Mouse (Mus musculus): ENCODE data around the gene Zeb2. TPM values are rescaled to one million over a fixed set of nuclear protein-coding genes. Genes with fewer than 3 reads are reported as not detected.

The Zeb2 gene
- polyA plus RNA-seq, 1 experiment from 2014 or later: 32.8 TPM

DNA sequence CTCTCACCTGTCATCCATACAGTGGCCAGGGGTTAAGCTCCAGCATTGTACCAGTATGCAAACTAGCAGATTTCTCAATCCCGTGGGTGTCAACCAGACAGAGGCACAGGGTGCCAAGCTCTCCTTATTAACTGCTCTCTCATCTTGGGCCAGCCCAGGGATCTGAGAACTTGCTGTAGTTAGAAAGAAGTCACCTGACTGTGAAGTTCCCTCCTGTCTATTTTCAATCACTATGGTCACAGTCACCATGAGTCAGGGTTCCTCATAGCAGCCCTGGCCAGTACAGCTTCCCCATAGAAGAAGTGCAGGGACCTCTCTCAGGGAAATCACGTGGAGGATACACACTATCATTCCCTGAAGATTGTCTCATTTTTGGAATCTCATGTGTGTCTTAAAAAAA lies 67.9 kb downstream of the Zeb2 start:
- H3K27ac ChIP-seq (ENCODE audit: low read depth, low read length): no peak overlapping the region
- H3K4me1 ChIP-seq (replicated peaks; ENCODE audit: control insufficient read depth, insufficient read depth, low read length): peaks cover 61% of the 10 kb centered on the region
- H3K36me3 ChIP-seq (ENCODE audit: control insufficient read depth, insufficient read depth, low read length): no peaks in the 10 kb centered on the region; the same call in 1 of the 2 replicates
- 0 out of 2 replicates have a peak, but pooled peaks have one; percentile 13 for ATAC-seq (replicated peaks; ENCODE audit: low FRiP score)
- H3K4me3 ChIP-seq (ENCODE audit: low read depth, low read length): no peak overlapping the region
- no peak for DNase-seq (ENCODE audit: low spot score)
- WGBS: 43% methylated on average over 2 of the region's 2 CpGs
- H3K4me2 ChIP-seq: no peak overlapping the region
- H3K9me3 ChIP-seq (ENCODE audit: control insufficient read depth, low read length): no peaks in the 10 kb centered on the region
- no peak overlapping the region for H3K9ac ChIP-seq (ENCODE audit: low read depth, low read length)
- no peaks in the 10 kb centered on the region for H3K27me3 ChIP-seq (replicated peaks; ENCODE audit: control insufficient read depth, insufficient read depth, low read length)

DNA sequence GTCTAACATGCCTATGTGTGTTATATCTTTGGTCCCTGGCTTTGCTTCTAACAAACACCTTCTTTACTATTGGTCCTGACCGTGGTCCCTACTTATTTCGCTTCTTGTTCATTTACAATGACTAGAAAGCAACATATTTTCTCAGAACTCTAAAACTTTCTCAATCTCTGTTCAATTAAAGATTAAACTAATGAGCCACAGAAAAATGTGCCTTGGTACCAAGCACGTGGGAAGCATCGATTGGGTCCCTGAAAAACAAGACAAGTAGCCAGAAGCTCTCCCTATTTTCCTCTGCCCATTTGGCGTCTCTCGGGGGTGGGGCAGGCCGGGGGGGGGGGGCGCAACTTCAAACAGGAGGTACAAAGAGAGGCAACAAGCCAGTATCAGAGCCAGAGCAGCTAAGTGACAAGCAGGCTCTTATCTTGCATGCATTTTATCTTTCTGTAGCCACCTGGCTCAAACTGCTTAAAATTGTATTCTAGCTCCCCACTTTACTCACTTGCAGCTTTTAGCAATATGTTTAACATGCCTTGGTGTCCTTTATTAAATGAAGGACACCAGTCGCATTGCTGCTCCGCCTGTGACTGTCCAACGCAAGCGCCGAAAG lies 76.4 kb downstream of the Zeb2 start:
- Histone ChIP-seq H3K27me3 (replicated peaks; ENCODE audit: control insufficient read depth, insufficient read depth, low read length) (no peaks in the 10 kb centered on the region), H3K36me3 (ENCODE audit: control insufficient read depth, insufficient read depth, low read length) (no peaks in the 10 kb centered on the region), H3K4me3 (ENCODE audit: low read depth, low read length) (no peak overlapping the region), H3K9me3 (ENCODE audit: control insufficient read depth, low read length) (no peaks in the 10 kb centered on the region), H3K4me1 (replicated peaks; ENCODE audit: control insufficient read depth, insufficient read depth, low read length) (peaks cover 75% of the 10 kb centered on the region), H3K4me2 (peak overlapping the region; percentile 52), H3K9ac (ENCODE audit: low read depth, low read length) (peak overlapping the region; percentile 30; the same call in 1 of the 2 replicates), H3K27ac (ENCODE audit: low read depth, low read length) (peak overlapping the region; percentile 93)
- peak; percentile 88 for ATAC-seq (replicated peaks; ENCODE audit: low FRiP score)
- DNase-seq (ENCODE audit: low spot score): no peak
- 48% methylated on average over 13 of the region's 13 CpGs for WGBS

DNA sequence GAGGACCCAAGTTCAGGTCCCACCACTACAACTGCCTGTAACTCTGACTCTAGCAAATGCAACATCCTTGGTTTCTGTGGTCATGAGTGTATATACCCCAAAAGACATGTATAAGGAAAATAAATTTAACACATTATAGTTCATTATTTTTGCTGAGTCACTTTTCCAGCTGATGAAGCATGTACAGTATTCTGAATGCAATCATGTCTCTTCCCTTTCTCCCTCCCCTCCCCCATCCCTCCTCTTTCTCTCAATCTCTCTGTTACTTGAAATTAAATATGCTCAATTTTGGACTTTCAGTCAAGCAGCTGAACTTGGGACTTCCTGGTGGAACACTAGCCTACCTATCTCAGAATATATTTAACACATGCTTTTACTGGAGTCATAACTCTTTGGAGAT lies 77.7 kb downstream of the Zeb2 start:
- H3K4me2 ChIP-seq: no peak overlapping the region
- no peaks in the 10 kb centered on the region for H3K27me3 ChIP-seq (replicated peaks; ENCODE audit: control insufficient read depth, insufficient read depth, low read length)
- DNase-seq (ENCODE audit: low spot score) (no peak), ATAC-seq (replicated peaks; ENCODE audit: low FRiP score) (no peak)
- H3K9ac ChIP-seq (ENCODE audit: low read depth, low read length): no peak overlapping the region
- no peaks in the 10 kb centered on the region for H3K36me3 ChIP-seq (ENCODE audit: control insufficient read depth, insufficient read depth, low read length)
- H3K4me3 ChIP-seq (ENCODE audit: low read depth, low read length): no peak overlapping the region
- H3K4me1 ChIP-seq (replicated peaks; ENCODE audit: control insufficient read depth, insufficient read depth, low read length): peaks cover 74% of the 10 kb centered on the region
- no peaks in the 10 kb centered on the region for H3K9me3 ChIP-seq (ENCODE audit: control insufficient read depth, low read length)
- H3K27ac ChIP-seq (ENCODE audit: low read depth, low read length): no peak overlapping the region

DNA sequence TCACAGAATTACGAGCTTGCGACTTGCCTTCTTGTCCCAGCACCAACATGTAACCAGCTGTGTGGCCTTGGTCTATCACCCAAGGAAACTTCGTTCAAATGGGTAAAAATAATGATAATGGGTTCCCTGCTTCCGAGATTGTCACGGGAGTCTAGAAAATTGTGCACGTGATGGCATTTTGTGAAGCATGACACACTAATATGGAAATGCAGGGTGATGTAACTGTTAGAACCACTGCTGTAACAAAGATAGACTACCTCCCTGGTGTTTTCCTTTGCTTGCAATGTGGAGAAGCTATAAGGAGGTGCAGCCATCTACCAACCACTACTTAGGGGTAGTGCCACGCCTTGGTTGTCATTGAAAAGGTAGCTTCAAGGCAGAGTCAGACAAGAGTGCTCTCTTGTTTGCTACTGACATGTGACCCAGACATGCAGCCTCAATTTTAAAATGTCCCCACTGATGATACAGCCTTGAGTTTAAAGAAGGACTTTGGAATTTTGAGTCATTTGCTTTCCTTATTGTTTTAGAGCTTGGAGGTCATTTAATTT lies 89.0 kb downstream of the Zeb2 start:
- Histone ChIP-seq H3K4me2 (no peak overlapping the region), H3K27me3 (replicated peaks; ENCODE audit: control insufficient read depth, insufficient read depth, low read length) (no peaks in the 10 kb centered on the region), H3K9ac (ENCODE audit: low read depth, low read length) (no peak overlapping the region), H3K4me1 (replicated peaks; ENCODE audit: control insufficient read depth, insufficient read depth, low read length) (peaks cover 16% of the 10 kb centered on the region), H3K9me3 (ENCODE audit: control insufficient read depth, low read length) (no peaks in the 10 kb centered on the region), H3K4me3 (ENCODE audit: low read depth, low read length) (no peak overlapping the region), H3K36me3 (ENCODE audit: control insufficient read depth, insufficient read depth, low read length) (no peaks in the 10 kb centered on the region), H3K27ac (ENCODE audit: low read depth, low read length) (no peak overlapping the region)
- no peak for ATAC-seq (replicated peaks; ENCODE audit: low FRiP score)
- DNase-seq (ENCODE audit: low spot score): no peak
- WGBS: 89% methylated on average over 7 of the region's 7 CpGs

DNA sequence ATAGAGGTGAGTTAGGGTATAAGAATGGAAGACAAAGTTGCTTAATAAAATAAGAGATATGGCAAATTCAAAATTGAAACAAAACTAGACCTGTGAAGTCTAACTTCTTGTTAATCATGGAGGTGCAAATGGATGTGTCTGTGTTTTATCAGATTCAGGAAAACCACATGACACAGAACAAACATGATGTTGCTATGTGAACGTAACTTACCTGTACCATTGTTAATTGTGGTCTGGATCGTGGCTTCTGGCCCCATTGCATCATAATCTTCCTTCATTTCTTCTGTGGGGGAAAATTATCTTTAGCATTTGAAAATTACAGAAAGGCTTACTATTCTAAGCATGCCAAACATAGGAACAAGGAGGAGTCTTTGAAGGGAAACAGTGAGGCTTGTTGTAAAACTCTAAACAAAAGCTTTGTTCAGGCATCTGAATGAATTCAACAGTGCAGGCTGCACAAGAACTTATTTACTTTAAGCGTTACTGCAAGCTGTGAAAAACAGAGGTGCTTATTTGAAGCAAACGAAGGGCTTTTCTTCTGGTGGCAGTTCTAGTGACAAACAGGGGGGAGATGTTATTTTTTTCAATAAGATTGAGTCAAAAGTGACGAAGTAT lies 99.9 kb downstream of the Zeb2 start:
- 79% methylated on average over 5 of the region's 5 CpGs for WGBS
- no peak for ATAC-seq (replicated peaks; ENCODE audit: low FRiP score)
- peaks cover 10% of the 10 kb centered on the region; the same call in 1 of the 2 replicates for H3K36me3 ChIP-seq (ENCODE audit: control insufficient read depth, insufficient read depth, low read length)
- H3K27me3 ChIP-seq (replicated peaks; ENCODE audit: control insufficient read depth, insufficient read depth, low read length): no peaks in the 10 kb centered on the region
- no peak overlapping the region for H3K27ac ChIP-seq (ENCODE audit: low read depth, low read length)
- DNase-seq (ENCODE audit: low spot score): no peak
- H3K4me2 ChIP-seq: no peak overlapping the region
- H3K4me1 ChIP-seq (replicated peaks; ENCODE audit: control insufficient read depth, insufficient read depth, low read length): no peaks in the 10 kb centered on the region
- H3K9ac ChIP-seq (ENCODE audit: low read depth, low read length): no peak overlapping the region
- no peak overlapping the region for H3K4me3 ChIP-seq (ENCODE audit: low read depth, low read length)
- H3K9me3 ChIP-seq (ENCODE audit: control insufficient read depth, low read length): no peaks in the 10 kb centered on the region

DNA sequence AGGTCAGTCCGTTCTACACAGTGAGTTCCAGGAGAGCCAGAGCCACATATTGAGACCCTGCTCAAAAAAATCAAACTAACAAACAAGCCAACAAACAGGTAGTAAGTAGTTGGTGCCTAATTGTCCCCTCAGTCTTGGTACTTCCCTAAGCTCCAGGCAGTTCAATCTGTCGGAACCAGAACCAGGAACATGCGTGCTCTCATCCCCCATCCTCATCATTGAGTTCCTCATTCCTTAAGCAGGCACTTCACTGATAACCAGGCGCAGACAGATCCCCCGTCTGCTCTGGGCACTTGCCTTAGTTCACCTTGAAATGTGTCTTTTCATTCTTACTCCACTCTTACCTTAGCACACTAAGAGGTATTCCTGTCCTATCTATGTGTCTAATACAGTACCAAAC lies 103.9 kb downstream of the Zeb2 start:
- H3K9me3 ChIP-seq (ENCODE audit: control insufficient read depth, low read length): no peaks in the 10 kb centered on the region
- H3K4me3 ChIP-seq (ENCODE audit: low read depth, low read length): no peak overlapping the region
- no peaks in the 10 kb centered on the region for H3K27me3 ChIP-seq (replicated peaks; ENCODE audit: control insufficient read depth, insufficient read depth, low read length)
- H3K27ac ChIP-seq (ENCODE audit: low read depth, low read length): no peak overlapping the region
- WGBS: 65% methylated on average over 5 of the region's 5 CpGs
- H3K4me2 ChIP-seq: no peak overlapping the region
- DNase-seq (ENCODE audit: low spot score) (no peak), ATAC-seq (replicated peaks; ENCODE audit: low FRiP score) (no peak)
- no peak overlapping the region for H3K9ac ChIP-seq (ENCODE audit: low read depth, low read length)
- H3K4me1 ChIP-seq (replicated peaks; ENCODE audit: control insufficient read depth, insufficient read depth, low read length): no peaks in the 10 kb centered on the region
- H3K36me3 ChIP-seq (ENCODE audit: control insufficient read depth, insufficient read depth, low read length): peaks cover 11% of the 10 kb centered on the region; the same call in 1 of the 2 replicates

DNA sequence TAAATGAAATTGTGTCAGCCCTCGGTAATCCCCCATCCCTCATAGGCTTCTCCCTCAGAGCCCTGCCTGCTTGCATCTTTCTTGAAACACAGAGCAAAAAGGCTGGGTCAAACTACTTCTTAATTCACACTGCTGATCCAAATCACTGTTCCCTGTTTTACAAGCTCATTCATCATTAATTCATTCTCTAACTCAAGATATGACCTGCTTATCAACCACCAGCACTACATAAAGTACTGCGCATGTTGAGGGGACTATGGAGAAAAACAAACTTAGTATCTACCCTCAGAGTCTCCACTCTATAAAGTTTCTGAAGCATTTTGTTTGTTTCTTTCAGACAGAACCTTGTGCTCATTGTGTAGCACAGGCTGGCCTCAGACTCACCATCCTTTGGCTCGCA lies 104.5 kb downstream of the Zeb2 start:
- Histone ChIP-seq H3K4me3 (ENCODE audit: low read depth, low read length) (no peak overlapping the region), H3K4me1 (replicated peaks; ENCODE audit: control insufficient read depth, insufficient read depth, low read length) (no peaks in the 10 kb centered on the region), H3K9ac (ENCODE audit: low read depth, low read length) (no peak overlapping the region), H3K27ac (ENCODE audit: low read depth, low read length) (no peak overlapping the region), H3K9me3 (ENCODE audit: control insufficient read depth, low read length) (no peaks in the 10 kb centered on the region), H3K36me3 (ENCODE audit: control insufficient read depth, insufficient read depth, low read length) (peaks cover 11% of the 10 kb centered on the region; the same call in 1 of the 2 replicates), H3K4me2 (no peak overlapping the region), H3K27me3 (replicated peaks; ENCODE audit: control insufficient read depth, insufficient read depth, low read length) (no peaks in the 10 kb centered on the region)
- 92% methylated on average over 3 of the region's 3 CpGs for WGBS
- ATAC-seq (replicated peaks; ENCODE audit: low FRiP score) (no peak), DNase-seq (ENCODE audit: low spot score) (no peak)

DNA sequence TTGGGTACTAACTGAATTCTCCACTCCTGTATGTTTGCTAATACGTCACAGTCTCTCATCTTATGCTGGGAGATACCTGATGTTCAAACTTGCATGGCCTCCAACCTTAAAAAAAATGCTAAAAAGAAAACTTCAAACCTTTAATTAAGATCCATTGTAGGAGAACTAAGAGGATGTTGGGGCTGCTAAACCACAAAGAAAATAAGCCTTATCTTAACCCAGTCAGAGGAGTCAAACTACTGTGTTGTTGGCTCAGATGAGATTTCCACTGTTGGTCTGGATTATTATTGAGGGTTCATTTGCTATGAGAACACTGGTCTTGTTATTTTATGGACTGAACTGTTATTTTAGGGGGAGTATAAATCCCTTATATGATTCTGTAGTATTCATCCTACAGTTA lies 106.5 kb downstream of the Zeb2 start:
- H3K9me3 ChIP-seq (ENCODE audit: control insufficient read depth, low read length): no peaks in the 10 kb centered on the region
- H3K4me2 ChIP-seq: no peak overlapping the region
- H3K9ac ChIP-seq (ENCODE audit: low read depth, low read length): no peak overlapping the region
- peaks cover 8% of the 10 kb centered on the region; the same call in 1 of the 2 replicates for H3K36me3 ChIP-seq (ENCODE audit: control insufficient read depth, insufficient read depth, low read length)
- H3K4me1 ChIP-seq (replicated peaks; ENCODE audit: control insufficient read depth, insufficient read depth, low read length): no peaks in the 10 kb centered on the region
- H3K4me3 ChIP-seq (ENCODE audit: low read depth, low read length): no peak overlapping the region
- no peak overlapping the region for H3K27ac ChIP-seq (ENCODE audit: low read depth, low read length)
- H3K27me3 ChIP-seq (replicated peaks; ENCODE audit: control insufficient read depth, insufficient read depth, low read length): no peaks in the 10 kb centered on the region
- no peak for ATAC-seq (replicated peaks; ENCODE audit: low FRiP score)
- WGBS: 85% methylated on average over 1 of the region's 1 CpGs
- DNase-seq (ENCODE audit: low spot score): no peak

DNA sequence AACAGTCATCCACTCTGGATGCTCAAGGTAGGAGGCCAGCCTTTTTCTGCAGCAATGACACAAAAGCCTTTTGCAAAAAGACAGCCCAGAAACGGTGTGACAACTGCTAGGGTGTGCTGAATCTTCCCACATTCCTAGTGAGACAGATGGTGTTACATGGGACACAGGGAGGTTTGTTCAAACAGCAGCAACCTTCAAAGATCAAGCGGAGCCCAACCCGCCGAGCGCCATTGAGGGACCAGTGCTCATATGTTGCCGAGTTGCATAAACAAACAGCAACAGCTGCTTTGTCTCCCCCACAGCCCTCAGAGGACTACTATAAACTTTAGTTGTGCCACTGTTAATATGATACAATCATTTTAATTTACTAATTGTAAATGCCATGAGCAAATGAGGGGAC lies 117.3 kb downstream of the Zeb2 start:
- no peaks in the 10 kb centered on the region for H3K4me1 ChIP-seq (replicated peaks; ENCODE audit: control insufficient read depth, insufficient read depth, low read length)
- no peak overlapping the region for H3K9ac ChIP-seq (ENCODE audit: low read depth, low read length)
- no peak overlapping the region for H3K27ac ChIP-seq (ENCODE audit: low read depth, low read length)
- no peaks in the 10 kb centered on the region for H3K9me3 ChIP-seq (ENCODE audit: control insufficient read depth, low read length)
- WGBS: 76% methylated on average over 6 of the region's 6 CpGs
- no peak for DNase-seq (ENCODE audit: low spot score)
- peaks cover 37% of the 10 kb centered on the region for H3K36me3 ChIP-seq (ENCODE audit: control insufficient read depth, insufficient read depth, low read length)
- ATAC-seq (replicated peaks; ENCODE audit: low FRiP score): no peak
- no peak overlapping the region for H3K4me2 ChIP-seq
- no peak overlapping the region for H3K4me3 ChIP-seq (ENCODE audit: low read depth, low read length)
- no peaks in the 10 kb centered on the region for H3K27me3 ChIP-seq (replicated peaks; ENCODE audit: control insufficient read depth, insufficient read depth, low read length)

All from liver, embryonic 11.5 days (tissue).